Comparison of ENCODE assay signal across 22 mouse cellular contexts in genomic region chr10:62898061-62898460, GRCm38 (mm10). TPM values are rescaled to one million over a fixed set of nuclear protein-coding genes. Genes with fewer than 3 reads are reported as not detected.
A peak's percentile ranks its signal among the peaks of the same experiment; 100 is the strongest.
DNase-seq lines count a peak whose midpoint lies in the region; ATAC-seq and TF ChIP-seq lines count a peak whose summit lies in the region.
"Had no signal": no experiment of that assay in that cellular context is flagged by ENCODE, and none has a peak within 500 bp of the region (broad histone marks: within the 10 kb centered on the region; RNA-seq: fewer than 3 reads in every experiment).

No protein-coding gene starts in this region.

- H3K4me2 ChIP-seq in midbrain, embryonic 16.5 days (ENCODE audit: low read length): no peak overlapping the region
- H3K4me2 ChIP-seq: embryonic facial prominence, embryonic 13.5 days; embryonic facial prominence, embryonic 15.5 days; forebrain, embryonic 12.5 days had no signal

- no peak for TF ChIP-seq POLR2A in ES-Bruce4 (IDR thresholded peaks at IDR 0.05; ENCODE audit: insufficient read depth, low read length)

- 81% methylated on average over 2 of the region's 2 CpGs for WGBS in midbrain, embryonic 16.5 days

- H3K9me3 ChIP-seq in ES-Bruce4 (replicated peaks; ENCODE audit: control insufficient read depth, insufficient read depth, low read length, poor library complexity, severe bottlenecking) (no peaks in the 10 kb centered on the region), ES-E14 (ENCODE audit: control insufficient read depth, insufficient read depth, low read depth, low read length) (no peaks in the 10 kb centered on the region)
- H3K9me3 ChIP-seq in midbrain, embryonic 16.5 days (replicated peaks; ENCODE audit: control insufficient read depth, low read length, poor library complexity, severe bottlenecking): no peaks in the 10 kb centered on the region
- H3K9me3 ChIP-seq: embryonic facial prominence, embryonic 13.5 days; embryonic facial prominence, embryonic 15.5 days; forebrain, embryonic 10.5 days; forebrain, embryonic 12.5 days had no signal

- DNase-seq in ES-E14 (ENCODE audit: low read depth, low spot score): no peak
- peak; percentile 81 for DNase-seq in ZHBTc4 (ENCODE audit: low read depth, low spot score)
- no peak for DNase-seq in gastrocnemius, adult 8-10 months (ENCODE audit: low spot score in 2 of 2)
- no peak for DNase-seq in embryo, embryonic 11 days
- DNase-seq: adrenal gland, adult 8-10 months; adrenal gland, postnatal 14 days; adrenal gland, postnatal 36 days; cerebellum, adult 11-12 months; cerebellum, adult 2 months; cerebellum, adult 9-10 months; cerebellum, postnatal 10 days; cerebellum, postnatal 25 days had no signal

- H3K27ac ChIP-seq in ES-Bruce4 (ENCODE audit: insufficient read depth, low read length): peak overlapping the region; percentile 98
- peak overlapping the region; percentile 91; the same call in 1 of the 2 replicates for H3K27ac ChIP-seq in ES-E14 (ENCODE audit: insufficient read depth, low read depth, low read length, poor library complexity, severe bottlenecking)
- no peak overlapping the region for H3K27ac ChIP-seq in midbrain, embryonic 16.5 days (ENCODE audit: low read length)
- H3K27ac ChIP-seq: embryonic facial prominence, embryonic 13.5 days; embryonic facial prominence, embryonic 15.5 days; forebrain, embryonic 10.5 days; forebrain, embryonic 12.5 days had no signal

- in situ Hi-C loops in ES-E14 (cut with MboI; ENCODE audit: low sequenced_read_pairs in 2 of 2, unreplicated experiment in 2 of 2): no loop called here

- H3K4me3 ChIP-seq in ES-Bruce4 (ENCODE audit: low read depth, low read length) (peak overlapping the region; percentile 37), ES-E14 (ENCODE audit: insufficient read depth in 1 of 2, low read depth in 1 of 2, low read length in 2 of 2, poor library complexity in 1 of 2, severe bottlenecking in 1 of 2) (peak overlapping the region; percentile 0 to 25; a peak in 2 of 4 replicates)
- H3K4me3 ChIP-seq in midbrain, embryonic 16.5 days (ENCODE audit: low read depth, low read length): no peak overlapping the region
- H3K4me3 ChIP-seq: embryonic facial prominence, embryonic 13.5 days; embryonic facial prominence, embryonic 15.5 days; erythroblast, embryonic 14.5 days; forebrain, embryonic 10.5 days; forebrain, embryonic 12.5 days had no signal

- no peaks in the 10 kb centered on the region for H3K4me1 ChIP-seq in ES-Bruce4 (ENCODE audit: control insufficient read depth, insufficient read depth, low read length)
- H3K4me1 ChIP-seq in ES-E14 (ENCODE audit: control insufficient read depth in 2 of 2, insufficient read depth in 2 of 2, low read length in 2 of 2, poor library complexity in 1 of 2): peaks cover 0 to 18% of the 10 kb centered on the region in 2 experiments; a peak in 2 of 4 replicates
- no peaks in the 10 kb centered on the region for H3K4me1 ChIP-seq in midbrain, embryonic 16.5 days (ENCODE audit: control insufficient read depth, insufficient read depth, low read length)
- H3K4me1 ChIP-seq: embryonic facial prominence, embryonic 13.5 days; embryonic facial prominence, embryonic 15.5 days; forebrain, embryonic 10.5 days; forebrain, embryonic 12.5 days had no signal

- peak overlapping the region; percentile 80 for H3K9ac ChIP-seq in ES-Bruce4 (ENCODE audit: low read depth, poor library complexity, severe bottlenecking)
- H3K9ac ChIP-seq in ES-E14 (ENCODE audit: insufficient read depth, low read depth, low read length, poor library complexity, severe bottlenecking): no peak overlapping the region
- H3K9ac ChIP-seq in midbrain, embryonic 16.5 days (ENCODE audit: low read depth, low read length): no peak overlapping the region
- H3K9ac ChIP-seq: embryonic facial prominence, embryonic 13.5 days; embryonic facial prominence, embryonic 15.5 days; forebrain, embryonic 12.5 days had no signal

- H3K27me3 ChIP-seq in ES-Bruce4 (ENCODE audit: control insufficient read depth, insufficient read depth, low read length, poor library complexity, severe bottlenecking): no peaks in the 10 kb centered on the region
- H3K27me3 ChIP-seq in midbrain, embryonic 16.5 days (ENCODE audit: control insufficient read depth, insufficient read depth, low read depth, low read length): no peaks in the 10 kb centered on the region
- H3K27me3 ChIP-seq: embryonic facial prominence, embryonic 13.5 days; embryonic facial prominence, embryonic 15.5 days; forebrain, embryonic 12.5 days had no signal

- TF ChIP-seq CTCF in ES-Bruce4 (IDR thresholded peaks at IDR 0.05; ENCODE audit: low read depth, low read length): no peak

- no peak for ATAC-seq in midbrain, embryonic 16.5 days
- ATAC-seq: activated CD4-positive, CD25-positive, alpha-beta regulatory T cell, adult 4 months; forebrain, embryonic 14.5 days; forebrain, embryonic 16.5 days had no signal

- H3K36me3 ChIP-seq in ES-Bruce4 (ENCODE audit: control insufficient read depth, insufficient read depth, low read length, poor library complexity, severe bottlenecking) (no peaks in the 10 kb centered on the region), ES-E14 (ENCODE audit: control insufficient read depth, insufficient read depth, low read length, poor library complexity, severe bottlenecking) (no peaks in the 10 kb centered on the region)
- no peaks in the 10 kb centered on the region for H3K36me3 ChIP-seq in midbrain, embryonic 16.5 days (ENCODE audit: control insufficient read depth, insufficient read depth, low read length)
- H3K36me3 ChIP-seq: embryonic facial prominence, embryonic 13.5 days; embryonic facial prominence, embryonic 15.5 days; forebrain, embryonic 10.5 days; forebrain, embryonic 12.5 days had no signal

- peak; percentile 98 for TF ChIP-seq EP300 in ES-Bruce4 (IDR thresholded peaks at IDR 0.05; ENCODE audit: insufficient read depth, low read depth, low read length)

TF ChIP-seq in ES-E14, 5 proteins besides CTCF, POLR2A, EP300 and RAD21:
- no peak for TF ChIP-seq CHD2 (IDR thresholded peaks at IDR 0.05; ENCODE audit: low read depth, low read length)
- TF ChIP-seq HCFC1 (IDR thresholded peaks at IDR 0.05; ENCODE audit: borderline replicate concordance, insufficient read depth, low read length): no peak

RNA-seq across cellular contexts. Expression of gene Tet1, which starts 10.7 kb away (rescaled TPM):
- polyA plus RNA-seq in ES-Bruce4 (2011; ENCODE audit: insufficient read depth, insufficient read length, low read depth, missing spikeins): 231 and 239 TPM in 2 replicates
- 307 and 557 TPM in 2 replicates for total RNA-seq in ES-E14 (2012; rRNA removed)
- 1 to 10 TPM; 1.6 to 3.1 (median 1.7) TPM for total RNA-seq in gastrocnemius, adult 8-10 months (2022)
- polyA plus RNA-seq in midbrain, embryonic 16.5 days (2015; fragmentation: Nextera tagmentation; extraction: Ambion mirVana): 42.0 and 42.4 TPM in 2 replicates
- polyA plus RNA-seq: erythroblast, embryonic 14.5 days had no signal

RNA-seq across cellular contexts. Expression of gene Slc25a16, which starts 22.4 kb away (rescaled TPM):
- polyA plus RNA-seq in ES-Bruce4 (2011; ENCODE audit: insufficient read depth, insufficient read length, low read depth, missing spikeins): 11.3 and 11.6 TPM in 2 replicates
- 12.8 and 16.3 TPM in 2 replicates for total RNA-seq in ES-E14 (2012; rRNA removed)
- total RNA-seq in gastrocnemius, adult 8-10 months (2022): 10 to 100 TPM; 18.1 to 24.1 (median 22.0) TPM
- polyA plus RNA-seq in midbrain, embryonic 16.5 days (2015; fragmentation: Nextera tagmentation; extraction: Ambion mirVana): 15.1 and 15.4 TPM in 2 replicates

RNA-seq across cellular contexts. Expression of gene Dna2, which starts 48.8 kb away (rescaled TPM):
- polyA plus RNA-seq in ES-Bruce4 (2011; ENCODE audit: insufficient read depth, insufficient read length, low read depth, missing spikeins): 39.5 and 46.7 TPM in 2 replicates
- 26.4 and 28.5 TPM in 2 replicates for total RNA-seq in ES-E14 (2012; rRNA removed)
- total RNA-seq in gastrocnemius, adult 8-10 months (2022): under 1 TPM; 0.16 to 0.34 (median 0.27) TPM
- 3.5 and 4.0 TPM in 2 replicates for polyA plus RNA-seq in midbrain, embryonic 16.5 days (2015; fragmentation: Nextera tagmentation; extraction: Ambion mirVana)

Comparison
In these comparisons a context has a peak if more than half of its experiments do, and no peak if none do; other contexts are left out.
1. RNA of gene Tet1, which starts 10.7 kb away (total RNA-seq): 307 to 557 TPM in ES-E14; 1.6 to 3.1 TPM in gastrocnemius, adult 8-10 months; every median in the first group is over 10 times any median in the second.
2. RNA of gene Dna2, which starts 48.8 kb away (total RNA-seq): 26.4 to 28.5 TPM in ES-E14; 0.16 to 0.34 TPM in gastrocnemius, adult 8-10 months; every median in the first group is over 10 times any median in the second.